Mouse (Mus musculus): ENCODE results near the gene Gm20388.

Gm20388 gene

GRCm38 (mm10) chr8:122322792-122323191, 2412.2 kb downstream of the Gm20388 start:
- DNase-seq (ENCODE audit: low read depth, low spot score) = no peak

- peak; percentile 82 for DNase-seq (ENCODE audit: low read depth, low spot score)
Measured at GRCm38 (mm10) chr8:122323951-122324402, 2413.3 kb downstream of the Gm20388 start.

GRCm38 (mm10) chr8:122325196-122325595, 2414.6 kb downstream of the Gm20388 start:
- DNase-seq (ENCODE audit: low read depth, low spot score) = no peak

GRCm38 (mm10) chr8:122326114-122326542, 2415.5 kb downstream of the Gm20388 start:
- DNase-seq (ENCODE audit: low read depth, low spot score) = no peak

GRCm38 (mm10) chr8:122329072-122329471, 2418.4 kb downstream of the Gm20388 start:
- no peak for DNase-seq (ENCODE audit: low read depth, low spot score)

- DNase-seq (ENCODE audit: low read depth, low spot score) = no peak
Measured at GRCm38 (mm10) chr8:122329553-122330239, 2419.1 kb downstream of the Gm20388 start.

GRCm38 (mm10) chr8:122330446-122331133, 2419.9 kb downstream of the Gm20388 start:
- no peak for DNase-seq (ENCODE audit: low read depth, low spot score)

GRCm38 (mm10) chr8:122331134-122331523, 2420.5 kb downstream of the Gm20388 start:
- DNase-seq (ENCODE audit: low read depth, low spot score) = no peak

GRCm38 (mm10) chr8:122332753-122333506, 2422.3 kb downstream of the Gm20388 start:
- peak; percentile 76 for DNase-seq (ENCODE audit: low read depth, low spot score)

- no peak for DNase-seq (ENCODE audit: low read depth, low spot score)
Measured at GRCm38 (mm10) chr8:122333531-122333930, 2422.9 kb downstream of the Gm20388 start.

- no peak for DNase-seq (ENCODE audit: low read depth, low spot score)
Measured at GRCm38 (mm10) chr8:122334791-122335490, 2424.3 kb downstream of the Gm20388 start.

GRCm38 (mm10) chr8:122335638-122336250, 2425.1 kb downstream of the Gm20388 start:
- no peak for DNase-seq (ENCODE audit: low read depth, low spot score)

- DNase-seq (ENCODE audit: low read depth, low spot score) = peak; percentile 77
Measured at GRCm38 (mm10) chr8:122336251-122336910, 2425.7 kb downstream of the Gm20388 start.

GRCm38 (mm10) chr8:122338852-122339251, 2428.2 kb downstream of the Gm20388 start:
- DNase-seq (ENCODE audit: low read depth, low spot score) = no peak

- DNase-seq (ENCODE audit: low read depth, low spot score) = no peak
Measured at GRCm38 (mm10) chr8:122340761-122341160, 2430.1 kb downstream of the Gm20388 start.

GRCm38 (mm10) chr8:122341790-122342189, 2431.1 kb downstream of the Gm20388 start:
- no peak for DNase-seq (ENCODE audit: low read depth, low spot score)

GRCm38 (mm10) chr8:122342362-122342761, 2431.7 kb downstream of the Gm20388 start:
- no peak for DNase-seq (ENCODE audit: low read depth, low spot score)

- DNase-seq (ENCODE audit: low read depth, low spot score) = no peak
Measured at GRCm38 (mm10) chr8:122342806-122343209, 2432.2 kb downstream of the Gm20388 start.

- no peak for DNase-seq (ENCODE audit: low read depth, low spot score)
Measured at GRCm38 (mm10) chr8:122343341-122343740, 2432.7 kb downstream of the Gm20388 start.

GRCm38 (mm10) chr8:122343758-122344157, 2433.1 kb downstream of the Gm20388 start:
- DNase-seq (ENCODE audit: low read depth, low spot score) = no peak

- peak; percentile 72 for DNase-seq (ENCODE audit: low read depth, low spot score)
Measured at GRCm38 (mm10) chr8:122344219-122344618, 2433.6 kb downstream of the Gm20388 start.

Measured in ES-CJ7 (cell line).